Mouse (Mus musculus): ENCODE results near the gene Fmnl2.

GRCm38 (mm10) chr2:52958535-52959290 is 101.1 kb downstream of the Fmnl2 start:
- TF ChIP-seq MAFK (IDR thresholded peaks at IDR 0.05; ENCODE audit: insufficient read depth, low read depth, low read length) (no peak), ZC3H11A (IDR thresholded peaks at IDR 0.05; ENCODE audit: borderline replicate concordance, low read depth, low read length) (no peak), CHD2 (IDR thresholded peaks at IDR 0.05; ENCODE audit: low read depth, low read length) (0 out of 2 replicates have a peak, but pooled peaks have one; percentile 15)
